Mouse (Mus musculus): ENCODE measurements around the gene 1700088E04Rik.
A peak's percentile ranks its signal among the peaks of the same experiment; 100 is the strongest.

Gene 1700088E04Rik

GRCm38 (mm10) chr15:79099456-79099855 lies 41.6 kb downstream of the 1700088E04Rik start:
- DNase-seq (ENCODE audit: low read depth, low spot score), result no peak

GRCm38 (mm10) chr15:79098868-79099267 lies 42.2 kb downstream of the 1700088E04Rik start:
- DNase-seq (ENCODE audit: low read depth, low spot score), result no peak

GRCm38 (mm10) chr15:79098220-79098619 lies 42.8 kb downstream of the 1700088E04Rik start:
- DNase-seq (ENCODE audit: low read depth, low spot score), result no peak

- no peak for DNase-seq (ENCODE audit: low read depth, low spot score)
Measured at GRCm38 (mm10) chr15:79097611-79098025, 43.4 kb downstream of the 1700088E04Rik start.

- DNase-seq (ENCODE audit: low read depth, low spot score), result no peak
Measured at GRCm38 (mm10) chr15:79097135-79097534, 43.9 kb downstream of the 1700088E04Rik start.

- no peak for DNase-seq (ENCODE audit: low read depth, low spot score)
Measured at GRCm38 (mm10) chr15:79096556-79096955, 44.5 kb downstream of the 1700088E04Rik start.

GRCm38 (mm10) chr15:79095483-79095882 lies 45.6 kb downstream of the 1700088E04Rik start:
- no peak for DNase-seq (ENCODE audit: low read depth, low spot score)

GRCm38 (mm10) chr15:79093083-79093839 lies 47.8 kb downstream of the 1700088E04Rik start:
- peak; percentile 56 for DNase-seq (ENCODE audit: low read depth, low spot score)

GRCm38 (mm10) chr15:79092284-79092683 lies 48.8 kb downstream of the 1700088E04Rik start:
- DNase-seq (ENCODE audit: low read depth, low spot score), result peak; percentile 47

GRCm38 (mm10) chr15:79079567-79079966 lies 61.5 kb downstream of the 1700088E04Rik start:
- no peak for DNase-seq (ENCODE audit: low read depth, low spot score)

Data from 3T3-L1 (cell line).